Mouse (Mus musculus) brain, embryonic 14.5 days (tissue): ENCODE data around the gene Adarb2. TPM values are rescaled to one million over a fixed set of nuclear protein-coding genes. Genes with fewer than 3 reads are reported as not detected.

Experiments
- DNase-seq: peaks from one replicate; pipeline ENCODE4 v3.0.0-alpha.2; 2011; ENCODE audit warnings: low read depth
- CTCF ChIP-seq: fragments of 200-500 bp; IDR thresholded peaks from 2 replicates; pipeline ENCODE4 v1.5.1; 2012; ENCODE audit warnings: inconsistent platforms, mild to moderate bottlenecking, moderate library complexity, borderline replicate concordance; ENCODE audit not compliant: insufficient read depth, insufficient read length; ENCODE audit errors: extremely low read depth
- POLR2A ChIP-seq: fragments of 200-500 bp; IDR thresholded peaks from 2 replicates; pipeline ENCODE4 v1.6.1; 2012; ENCODE audit warnings: mild to moderate bottlenecking, inconsistent platforms, borderline replicate concordance; ENCODE audit not compliant: poor library complexity, insufficient read depth, insufficient read length, severe bottlenecking; ENCODE audit errors: extremely low read depth
- polyA plus RNA-seq: library from polyadenylated mRNA; depleted of rRNA; stranded (reverse); fragments of >200 nt; gene quantifications from 2 replicates; pipeline ENCODE4 v1.2.3, GENCODE M21; 2012

Gene Adarb2
- polyA plus RNA-seq, 1 experiment: 18.8 TPM

DNA sequence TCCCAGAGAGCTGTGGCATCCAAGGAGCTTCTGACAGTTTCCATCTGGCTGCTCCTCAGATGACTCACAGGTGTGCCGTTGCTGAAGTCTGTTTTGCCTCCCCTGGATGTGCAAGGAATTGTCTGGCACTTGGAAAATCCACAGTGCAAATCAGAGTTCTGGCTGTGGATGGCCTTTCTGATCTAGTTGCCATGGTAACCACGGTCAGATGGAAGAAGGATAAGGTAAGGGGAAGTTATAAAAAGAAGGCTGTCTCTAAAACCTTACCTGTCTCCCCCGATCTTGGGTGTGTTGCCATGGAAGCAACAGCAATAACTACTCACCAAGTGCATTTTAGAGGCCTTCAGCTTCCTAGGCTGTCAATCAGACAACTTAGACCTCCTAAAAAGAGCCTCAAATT lies 273.6 kb downstream of the Adarb2 start:
- DNase-seq: peak; percentile 65
- no peak for TF ChIP-seq CTCF
- no peak for TF ChIP-seq POLR2A

DNA sequence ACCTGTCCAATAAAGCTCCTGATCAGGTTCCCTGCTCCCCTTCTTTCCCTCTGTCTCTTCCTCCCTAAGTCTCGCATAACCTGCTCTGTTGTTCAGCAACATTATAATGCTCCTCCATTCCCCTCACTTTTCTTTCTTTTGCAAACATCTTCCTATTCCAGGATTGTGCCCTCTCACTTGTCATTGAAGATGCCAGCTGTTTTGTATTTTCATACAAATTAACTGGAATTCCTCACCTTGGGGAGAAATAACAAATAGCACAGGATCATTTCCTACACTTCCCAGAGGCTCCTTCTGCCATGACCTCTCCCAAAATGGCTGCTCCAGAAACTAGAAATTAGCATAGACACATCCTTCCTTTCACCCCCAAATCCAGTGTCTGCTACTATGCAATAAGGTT lies 276.1 kb downstream of the Adarb2 start:
- TF ChIP-seq POLR2A: no peak
- TF ChIP-seq CTCF: no peak
- DNase-seq: no peak

DNA sequence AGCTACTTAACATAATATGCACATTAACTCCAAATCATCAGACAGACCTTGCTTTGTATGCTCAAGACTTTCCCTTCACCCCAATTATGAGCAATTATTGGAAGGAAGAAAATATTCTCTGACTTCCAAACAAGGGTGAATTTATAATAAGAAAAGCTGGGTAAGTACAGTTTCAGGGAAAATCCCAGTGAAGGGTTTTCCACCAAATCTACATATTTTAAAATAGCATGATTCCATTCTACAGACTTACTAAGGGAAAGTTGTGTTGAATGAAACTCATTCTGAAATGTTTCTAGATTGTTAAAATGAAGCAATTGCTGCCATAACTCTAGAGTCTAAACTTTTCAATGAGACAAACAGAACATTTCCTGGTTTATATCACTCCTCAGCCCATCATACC lies 277.3 kb downstream of the Adarb2 start:
- TF ChIP-seq CTCF (no peak), POLR2A (no peak)
- no peak for DNase-seq

DNA sequence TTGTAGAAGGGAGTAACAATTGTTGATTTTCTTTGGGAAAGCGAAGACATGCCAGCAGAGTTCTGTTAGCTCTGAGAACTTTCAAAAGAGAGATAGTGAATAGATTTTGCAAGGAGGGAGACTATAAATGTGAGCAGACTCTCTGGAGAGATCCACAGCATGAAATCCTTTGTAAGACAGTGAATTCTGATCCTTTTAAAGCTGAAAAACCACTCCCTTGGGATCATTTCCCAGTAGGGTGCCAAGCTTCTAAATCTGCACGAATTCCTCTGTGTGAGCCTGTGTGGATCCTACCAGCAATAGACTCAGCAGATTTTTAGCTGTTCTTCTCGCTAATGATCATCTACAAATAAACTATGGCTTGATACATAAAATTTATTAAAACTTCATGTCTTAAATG lies 278.7 kb downstream of the Adarb2 start:
- TF ChIP-seq CTCF: no peak
- no peak for TF ChIP-seq POLR2A
- no peak for DNase-seq

DNA sequence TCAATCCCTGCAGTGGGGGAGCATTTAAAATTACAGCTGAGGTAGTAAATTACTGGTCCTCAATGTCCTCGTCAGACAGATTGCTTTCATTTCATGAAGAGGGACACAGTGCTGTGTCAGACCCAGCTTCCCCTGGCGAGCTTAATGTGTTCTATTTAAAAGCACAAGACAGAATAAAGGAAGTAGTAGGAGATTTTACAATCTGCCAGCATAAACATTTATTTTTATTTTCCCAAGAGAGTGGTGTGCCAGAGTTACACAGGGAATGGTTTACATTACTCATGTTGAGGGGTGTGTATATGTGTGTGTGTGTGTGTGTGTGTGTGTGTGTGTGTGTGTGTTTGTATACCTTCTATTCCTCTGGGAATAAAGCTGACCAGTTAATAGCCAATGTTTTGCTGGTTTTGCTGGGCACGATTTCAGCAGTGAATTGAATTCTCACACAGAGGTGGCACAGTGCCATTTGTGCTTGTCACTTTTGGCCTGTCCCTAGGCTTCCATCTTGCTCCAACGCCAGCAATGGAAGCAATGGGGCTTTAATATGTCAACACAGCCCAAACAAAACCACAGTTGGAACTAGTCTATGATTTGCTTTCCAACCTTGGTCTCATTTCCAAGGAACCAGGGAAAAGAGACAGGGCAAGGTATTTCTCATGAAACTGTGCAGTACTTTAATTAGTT lies 282.1 kb downstream of the Adarb2 start:
- no peak for TF ChIP-seq CTCF
- TF ChIP-seq POLR2A: no peak
- peak; percentile 85 for DNase-seq

DNA sequence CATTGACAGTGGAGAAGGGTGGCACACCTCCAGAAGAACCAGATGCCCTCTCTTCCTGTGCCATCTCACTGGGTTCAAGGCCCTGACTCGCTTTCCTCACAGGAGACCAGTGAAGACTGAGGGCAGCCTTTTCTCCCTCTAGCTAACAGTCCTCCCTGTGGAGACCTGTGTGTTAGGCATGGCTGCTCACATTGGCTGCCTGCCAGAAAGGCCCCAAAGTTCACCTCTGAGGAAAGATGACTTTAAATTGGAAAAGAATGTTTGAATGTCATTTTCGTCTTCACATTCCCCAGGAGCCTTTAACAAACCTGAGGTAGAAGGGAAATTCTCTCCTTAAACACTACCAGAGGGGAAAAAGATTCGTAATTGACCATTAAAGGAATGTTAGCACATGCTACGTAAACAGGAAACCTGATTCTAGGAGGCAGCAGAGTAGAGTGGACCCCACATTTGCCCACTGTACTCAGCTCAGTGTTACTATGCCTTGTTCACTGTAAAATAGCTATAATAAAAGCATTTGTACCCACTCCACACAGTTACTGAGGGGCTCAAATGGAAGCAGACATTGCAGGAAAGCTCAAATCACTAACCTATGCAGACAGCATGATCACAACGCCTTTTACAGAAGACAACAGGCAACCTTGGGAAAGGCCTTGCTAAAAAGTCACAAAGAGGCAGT lies 285.2 kb downstream of the Adarb2 start:
- TF ChIP-seq CTCF (no peak), POLR2A (no peak)
- DNase-seq: peak; percentile 20

DNA sequence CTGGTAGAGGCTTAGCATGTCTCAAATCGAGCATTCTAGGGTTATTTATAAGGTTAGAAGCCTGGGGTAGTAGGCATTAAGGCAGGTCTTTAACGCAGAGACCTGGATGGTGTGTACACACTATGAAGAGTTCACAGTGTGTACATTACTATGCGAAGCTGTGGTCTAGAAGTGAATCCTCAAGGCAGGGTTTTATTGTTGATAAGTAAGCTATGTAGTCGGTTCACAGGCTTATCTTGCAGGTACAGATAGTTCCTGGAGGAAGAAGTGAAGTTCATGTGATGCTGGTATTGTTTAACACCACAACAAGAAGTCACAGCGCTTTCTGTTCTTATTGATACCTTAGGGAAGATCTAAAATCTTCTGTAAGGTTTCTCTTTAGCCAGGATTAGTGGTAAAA lies 290.7 kb downstream of the Adarb2 start:
- no peak for DNase-seq
- TF ChIP-seq POLR2A (no peak), CTCF (no peak)

DNA sequence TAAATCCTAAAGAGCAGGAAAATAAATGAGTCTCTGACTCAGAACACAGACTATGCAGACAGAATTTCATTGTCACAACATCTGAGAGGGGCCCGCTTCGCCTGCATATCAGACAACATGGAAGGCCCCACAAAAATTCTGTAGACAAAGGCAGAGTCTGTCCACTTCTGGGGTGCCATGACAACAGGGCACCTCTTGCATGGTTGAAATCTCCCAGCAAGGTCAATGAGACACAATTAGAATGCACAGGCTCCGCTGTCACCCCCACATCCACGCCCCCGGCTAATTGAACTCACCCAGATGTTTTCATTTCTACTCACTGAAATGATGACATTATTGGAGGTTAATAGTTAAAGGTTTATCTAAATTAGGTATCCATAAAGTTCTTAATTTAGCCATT lies 296.9 kb downstream of the Adarb2 start:
- TF ChIP-seq CTCF (no peak), POLR2A (no peak)
- DNase-seq: no peak

DNA sequence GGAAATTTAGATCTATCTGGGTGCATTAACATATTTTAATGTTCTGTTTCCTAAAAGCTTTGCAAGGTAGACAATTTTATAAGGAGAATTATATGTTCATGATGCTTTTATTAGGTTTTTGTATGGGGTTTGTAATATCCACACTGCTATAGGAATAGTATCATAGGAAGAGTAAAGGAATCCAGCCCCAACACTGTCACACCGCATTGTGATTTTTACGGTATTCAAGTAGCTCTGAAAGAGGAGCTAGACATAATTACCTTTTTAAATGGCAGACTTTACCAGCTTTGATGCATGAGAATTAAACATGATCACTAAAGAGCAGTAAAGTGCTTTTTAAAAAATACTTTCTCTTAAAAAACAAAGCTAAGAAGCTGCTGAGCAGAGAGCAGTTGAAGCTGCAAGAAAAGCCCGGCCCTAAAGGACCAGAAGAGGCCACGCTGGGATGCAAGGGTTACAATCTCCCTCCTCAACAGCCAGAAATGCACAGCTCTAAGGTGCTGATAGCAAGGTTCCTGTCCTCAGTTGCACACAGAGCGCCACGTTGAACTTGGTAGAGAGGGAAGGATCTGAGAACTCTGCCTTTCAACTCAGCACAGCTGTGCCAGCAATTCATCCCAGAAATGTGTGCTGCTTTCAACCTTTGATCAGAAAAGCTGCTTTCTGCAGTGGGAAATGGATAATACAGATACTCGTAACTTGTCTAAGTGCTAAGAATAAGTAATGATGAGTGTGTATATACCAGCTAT lies 308.6 kb downstream of the Adarb2 start:
- peak; percentile 47 for DNase-seq
- no peak for TF ChIP-seq POLR2A
- TF ChIP-seq CTCF: no peak

DNA sequence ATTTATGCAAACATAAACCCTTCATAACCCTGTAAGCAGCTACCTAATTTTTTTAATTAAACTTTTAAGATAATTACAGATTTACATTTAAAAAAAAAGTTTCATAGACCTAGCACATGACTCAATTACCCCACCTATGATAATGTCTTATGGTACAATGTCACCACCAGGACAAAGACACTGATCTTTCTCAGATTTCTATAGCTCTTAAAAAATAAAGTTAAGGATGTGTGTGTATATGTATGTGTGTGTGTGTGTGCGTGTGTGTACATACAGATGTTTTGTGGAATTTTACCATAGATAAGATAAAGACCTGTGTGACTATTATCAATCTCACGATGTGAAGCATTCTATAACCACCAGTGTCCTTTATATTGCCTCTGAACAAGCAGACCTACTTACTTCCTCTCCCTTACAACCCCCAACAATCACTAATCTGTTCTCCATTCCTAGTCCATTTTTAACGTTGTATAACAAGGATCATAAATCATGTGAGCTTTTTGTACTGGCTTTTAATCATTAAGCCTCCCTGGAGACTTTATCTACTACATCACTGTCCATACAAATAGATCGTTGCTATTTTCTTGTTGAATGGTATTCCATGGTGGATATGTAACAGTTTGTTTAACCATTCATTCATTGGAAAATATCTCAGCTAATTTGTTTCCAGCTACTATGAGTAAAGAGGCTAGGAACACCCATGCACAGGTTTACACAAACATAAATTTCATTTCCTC lies 313.5 kb downstream of the Adarb2 start:
- no peak for DNase-seq
- TF ChIP-seq CTCF: no peak
- no peak for TF ChIP-seq POLR2A

DNA sequence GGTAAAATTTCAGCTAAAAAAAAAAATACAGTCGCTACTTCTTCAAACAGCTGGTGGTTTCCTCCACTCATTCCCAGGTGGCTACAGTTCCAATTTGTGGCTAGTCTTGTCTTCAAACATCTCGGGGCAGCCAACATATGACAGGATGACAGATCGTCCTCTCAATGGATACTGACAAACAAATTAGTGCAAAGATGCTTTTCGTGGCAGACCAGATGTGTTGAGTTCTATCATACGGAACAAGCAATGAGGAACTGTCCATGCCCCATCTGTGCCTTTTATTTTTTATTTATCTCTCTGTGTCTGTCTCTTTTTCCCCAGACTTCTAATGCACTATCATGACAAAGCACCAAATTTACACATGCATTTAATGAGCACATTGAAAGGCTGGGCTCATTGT lies 316.5 kb downstream of the Adarb2 start:
- peak; percentile 40 for DNase-seq
- TF ChIP-seq POLR2A: no peak
- no peak for TF ChIP-seq CTCF
